Mouse (Mus musculus): ENCODE measurements around the gene Pou3f3.

The Pou3f3 gene

DNA sequence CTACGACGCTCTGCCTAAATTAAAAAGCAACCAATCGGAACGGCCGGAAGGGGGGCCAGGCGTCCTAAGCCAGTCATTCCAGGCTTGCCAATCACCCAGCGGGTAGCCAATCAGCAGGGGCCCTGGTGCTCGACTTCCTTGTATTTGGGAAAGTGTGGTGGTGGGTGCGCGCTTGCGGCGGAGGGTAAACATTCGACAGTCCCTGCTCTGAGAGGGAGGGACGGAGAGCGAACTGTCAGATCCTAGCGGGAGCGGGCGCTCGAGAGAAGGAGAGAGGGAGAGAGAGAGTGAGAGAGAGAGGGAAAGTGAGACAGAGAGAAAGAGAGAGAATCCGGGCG lies at the start of gene Pou3f3:
Pou3f3 (plus strand) TSS at position 191 of the 338 bp plus-strand sequence.
- DNase-seq: peak; percentile 91 to 95

DNA sequence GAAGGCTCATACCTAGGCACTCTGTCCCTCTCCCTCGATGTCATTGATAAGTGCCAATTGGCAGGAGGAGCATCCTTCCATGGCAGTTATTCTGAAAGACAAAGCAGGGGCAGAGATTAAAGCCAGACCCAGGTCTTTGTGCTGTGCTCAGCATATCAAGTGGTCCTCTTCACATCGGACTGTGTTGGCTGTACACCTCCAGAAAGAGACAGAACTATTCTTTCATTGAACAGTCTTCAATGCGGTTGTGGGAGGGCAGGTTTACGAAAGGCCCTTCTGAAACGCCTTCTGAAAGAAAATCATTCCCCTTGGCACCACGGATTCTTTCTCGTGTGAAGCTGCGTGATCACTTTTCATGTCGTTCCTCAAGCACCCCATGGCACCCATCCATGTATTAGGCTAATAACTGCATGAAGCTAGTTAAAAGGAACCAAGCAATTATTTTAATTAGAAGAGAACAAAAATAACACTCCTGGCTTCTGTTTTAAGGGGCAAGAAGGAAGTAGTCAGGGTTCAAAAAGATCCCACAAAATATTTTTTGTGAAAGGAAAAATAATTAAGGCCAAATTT lies 47.1 kb upstream of the Pou3f3 start:
- no peak for DNase-seq

DNA sequence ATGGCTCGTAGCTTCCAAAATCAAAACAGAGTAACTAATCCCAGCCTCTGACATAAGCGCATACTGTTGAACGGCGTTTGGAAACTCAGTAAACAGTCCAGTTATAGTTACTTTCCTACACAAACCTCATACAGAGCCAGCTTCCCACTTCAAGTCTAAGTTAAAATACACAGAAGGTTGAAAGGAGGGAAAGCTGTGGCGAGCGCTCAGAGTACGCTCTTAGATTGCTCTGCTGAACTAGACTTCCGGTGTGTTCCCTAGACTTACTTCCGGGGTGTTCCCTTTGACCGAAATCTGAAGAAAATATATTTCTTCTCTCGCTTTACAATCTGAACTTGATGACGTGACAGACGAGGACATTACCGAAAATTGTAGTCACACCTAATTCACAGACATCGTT lies 44.1 kb upstream of the Pou3f3 start:
- DNase-seq: no peak

DNA sequence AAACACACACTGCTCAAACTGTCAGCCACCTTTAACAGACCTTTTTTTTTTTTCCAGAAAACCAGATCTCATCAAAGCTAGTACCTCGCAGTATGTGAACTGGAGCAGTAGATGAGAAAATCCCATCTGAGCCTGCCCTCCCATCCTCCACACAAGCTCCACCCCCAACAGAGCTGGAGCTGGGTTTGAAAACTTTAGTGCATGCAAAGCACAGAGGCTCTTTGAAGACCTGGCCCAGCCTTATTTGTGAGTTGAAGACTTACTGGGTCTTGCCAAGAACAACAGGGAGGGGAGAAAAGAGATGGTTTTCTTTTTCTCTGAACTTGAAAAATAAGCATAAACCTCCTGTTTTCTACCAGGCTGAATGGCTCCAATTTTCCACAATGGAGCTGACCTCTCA lies 28.0 kb upstream of the Pou3f3 start:
- DNase-seq: no peak

DNA sequence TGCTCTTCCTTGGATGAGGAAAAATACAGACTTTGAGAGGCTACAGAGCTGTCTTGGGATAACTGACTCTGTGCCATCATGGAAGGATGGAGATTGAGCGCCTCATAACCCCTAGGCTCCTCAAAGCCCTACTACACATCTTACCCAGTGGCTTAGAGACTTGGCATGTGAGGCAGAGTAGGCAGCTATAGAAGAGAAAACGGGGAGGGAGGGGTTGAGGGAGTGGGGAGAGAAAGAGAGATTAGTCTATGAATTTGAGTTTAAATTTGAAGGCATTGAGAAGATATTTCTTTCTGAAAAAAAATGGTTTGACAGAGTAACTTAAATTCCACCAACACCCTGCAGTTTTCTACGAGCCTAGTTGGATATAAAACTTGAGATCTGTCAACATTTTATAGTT lies 14.9 kb upstream of the Pou3f3 start:
- DNase-seq: no peak

DNA sequence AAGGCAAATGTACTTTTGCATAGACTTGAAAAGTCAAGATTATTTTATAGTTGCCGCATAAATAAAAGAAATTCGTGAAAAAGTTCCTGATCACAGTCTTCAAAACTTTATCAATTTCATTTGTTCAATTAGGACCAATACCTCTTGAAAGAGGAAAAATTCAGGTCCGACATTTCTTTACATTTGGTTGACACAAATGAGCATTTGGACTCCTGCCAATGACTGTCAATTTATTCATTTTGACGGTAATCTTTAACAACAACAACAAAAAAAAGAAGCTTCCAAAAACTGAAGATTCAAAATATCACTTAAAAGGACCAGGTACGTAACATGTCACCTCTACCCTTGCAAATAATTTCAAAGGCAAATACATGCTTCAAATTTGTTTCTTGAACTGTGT lies 13.8 kb upstream of the Pou3f3 start:
- DNase-seq: no peak

DNA sequence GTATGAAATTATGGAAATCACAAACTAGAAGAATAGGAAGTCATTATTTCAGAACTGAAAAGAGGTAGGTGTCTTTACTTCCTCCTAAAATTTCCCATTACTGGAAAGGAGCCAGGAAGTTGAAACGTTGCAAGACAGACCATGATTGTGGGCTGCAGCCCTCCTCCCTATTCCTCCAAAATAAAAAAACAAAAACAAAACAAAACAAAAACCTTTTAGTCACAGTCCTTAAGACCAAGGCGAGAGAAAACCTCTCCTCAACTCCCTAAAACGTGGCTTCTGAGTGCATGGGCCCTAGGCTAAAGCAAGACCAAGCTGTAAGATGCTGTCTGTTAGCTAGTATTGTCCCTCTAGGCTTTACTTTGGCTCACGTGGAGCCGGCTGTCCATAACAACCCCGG lies 11.7 kb upstream of the Pou3f3 start:
- DNase-seq: no peak

DNA sequence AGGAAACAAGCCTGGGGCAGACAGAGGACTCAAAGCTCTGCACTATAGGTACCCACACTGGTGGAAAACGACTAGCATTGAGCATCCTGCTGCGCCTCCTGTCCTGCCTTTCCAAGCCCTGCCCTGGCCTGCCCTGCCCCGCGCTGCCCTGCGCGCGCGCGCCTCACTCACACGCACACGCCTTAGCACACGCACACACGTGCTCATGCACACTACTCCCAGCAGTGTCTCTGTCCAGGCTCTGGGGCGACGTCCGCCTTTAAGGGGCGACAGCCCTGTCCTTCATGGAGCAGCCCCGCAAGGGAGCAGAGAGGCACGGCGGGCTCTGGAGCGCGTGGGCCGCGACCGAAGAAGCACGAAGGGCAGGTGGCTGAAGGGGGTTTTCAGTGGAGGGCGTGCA lies 11.2 kb upstream of the Pou3f3 start:
- peak in 1 of 2 experiments; percentile 47 for DNase-seq

DNA sequence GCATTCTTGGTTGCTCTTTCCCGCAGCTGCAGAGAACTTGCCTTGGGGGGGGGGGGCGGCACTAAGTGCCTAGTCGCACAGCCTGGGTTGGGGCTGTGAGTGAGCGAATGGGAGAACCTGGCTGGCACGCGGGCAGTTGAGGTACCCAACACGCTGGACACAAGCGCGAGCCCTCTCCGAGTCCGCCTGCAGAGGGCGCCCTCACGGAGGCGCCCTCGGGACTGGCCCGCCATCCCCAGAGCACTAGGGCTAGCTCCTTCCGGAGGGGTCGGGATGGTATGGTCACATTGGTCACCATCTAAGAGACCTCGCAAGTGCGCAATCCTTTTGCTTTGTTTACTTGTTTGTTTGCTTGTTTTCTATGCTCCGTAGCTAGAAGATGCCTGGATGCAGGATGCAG lies 10.8 kb upstream of the Pou3f3 start:
- peak in 1 of 2 experiments; percentile 68 for DNase-seq

DNA sequence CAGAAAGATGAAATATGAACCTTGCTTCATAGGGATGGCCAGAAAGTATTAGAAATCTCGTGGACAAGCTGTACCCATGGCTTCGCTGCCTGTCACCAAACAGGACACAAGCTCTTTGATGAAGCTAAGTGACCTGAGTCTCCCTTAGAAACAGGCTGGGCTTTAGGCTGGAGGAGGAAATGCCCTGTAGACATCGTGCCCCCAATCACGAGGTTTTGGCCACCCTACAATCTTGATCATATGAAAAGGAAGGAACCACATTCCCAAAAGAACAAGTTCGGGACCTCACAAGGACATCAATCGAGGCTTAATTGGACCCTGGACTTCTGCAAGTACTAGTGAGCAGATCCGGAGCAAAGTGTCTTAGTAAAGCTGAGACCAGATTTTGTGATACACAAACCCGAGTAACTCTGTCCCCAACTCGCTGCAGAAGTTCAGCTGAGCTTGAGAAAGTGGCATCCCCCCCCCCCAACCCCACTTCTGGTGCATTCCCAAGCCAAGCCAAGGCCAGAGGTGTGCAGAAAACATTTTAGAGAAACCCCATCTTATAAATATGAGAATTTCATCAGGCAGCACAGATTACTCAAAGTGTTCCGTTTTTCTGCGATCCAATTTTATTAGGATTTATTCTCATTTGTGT lies 10.1 kb upstream of the Pou3f3 start:
- DNase-seq: no peak

DNA sequence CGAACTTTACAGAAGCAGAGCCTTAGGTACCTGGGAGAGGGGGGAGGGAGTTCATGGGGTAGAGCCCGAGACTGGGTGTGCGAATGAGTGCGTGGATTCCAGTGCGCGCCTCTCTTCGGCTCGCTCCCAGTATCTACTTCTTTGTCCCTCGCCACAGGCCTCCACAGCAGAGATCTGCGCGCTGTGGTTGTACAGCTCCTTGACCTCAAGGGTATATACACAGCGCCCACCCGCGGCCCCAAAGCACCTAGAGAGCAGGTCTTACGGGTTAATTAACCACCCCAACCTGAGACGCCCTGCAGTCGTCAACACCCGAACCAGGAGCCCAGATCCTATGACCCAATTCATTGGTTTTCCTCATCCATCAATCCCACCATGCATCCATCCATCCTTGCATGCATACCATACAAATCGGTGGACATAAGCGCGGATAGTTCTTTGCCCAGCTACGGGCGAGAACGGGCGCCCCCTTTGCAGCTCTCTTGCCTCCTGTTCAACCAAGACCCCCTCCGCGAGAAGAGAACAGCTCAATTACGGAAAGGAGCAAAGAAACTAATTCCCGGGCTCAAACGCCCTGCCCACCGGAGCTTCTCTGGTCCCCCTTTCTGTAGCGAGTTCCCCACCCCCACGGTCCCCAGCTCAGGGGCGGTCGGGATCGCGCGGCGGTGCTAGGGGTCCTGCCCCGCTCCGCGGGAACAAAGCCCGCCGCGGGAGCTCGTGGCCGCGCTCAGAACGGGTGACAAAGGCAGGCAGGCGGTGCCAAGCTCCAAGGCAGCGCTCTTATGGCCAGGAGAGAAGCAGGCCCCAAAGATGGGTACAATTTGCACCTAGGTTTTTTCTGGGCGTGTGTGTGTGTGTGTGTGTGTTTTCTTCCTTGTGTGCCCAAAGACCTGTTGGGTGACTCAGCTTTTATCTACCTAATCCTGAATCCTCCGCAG lies 9.1 kb upstream of the Pou3f3 start:
- DNase-seq: peak in 1 of 2 experiments; percentile 47

DNA sequence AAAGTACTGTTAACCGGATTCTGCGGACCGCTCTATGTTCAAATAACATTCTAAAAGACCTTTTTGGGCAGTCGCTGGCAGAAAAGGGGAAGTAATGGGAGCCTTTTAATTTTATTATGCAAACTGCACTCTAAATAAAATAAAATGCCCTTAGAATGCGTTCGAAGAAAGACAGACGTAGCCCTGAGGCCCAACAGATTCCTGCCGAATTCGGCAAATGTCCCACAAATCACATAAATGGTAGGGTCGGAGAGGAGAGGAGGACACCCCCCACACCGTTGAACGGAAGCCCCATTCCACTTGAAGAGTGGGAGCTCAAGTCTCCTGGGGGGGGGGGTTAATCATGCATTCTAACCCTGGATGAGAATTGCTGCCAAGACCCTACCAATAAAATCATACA lies 8.3 kb upstream of the Pou3f3 start:
- no peak for DNase-seq

DNA sequence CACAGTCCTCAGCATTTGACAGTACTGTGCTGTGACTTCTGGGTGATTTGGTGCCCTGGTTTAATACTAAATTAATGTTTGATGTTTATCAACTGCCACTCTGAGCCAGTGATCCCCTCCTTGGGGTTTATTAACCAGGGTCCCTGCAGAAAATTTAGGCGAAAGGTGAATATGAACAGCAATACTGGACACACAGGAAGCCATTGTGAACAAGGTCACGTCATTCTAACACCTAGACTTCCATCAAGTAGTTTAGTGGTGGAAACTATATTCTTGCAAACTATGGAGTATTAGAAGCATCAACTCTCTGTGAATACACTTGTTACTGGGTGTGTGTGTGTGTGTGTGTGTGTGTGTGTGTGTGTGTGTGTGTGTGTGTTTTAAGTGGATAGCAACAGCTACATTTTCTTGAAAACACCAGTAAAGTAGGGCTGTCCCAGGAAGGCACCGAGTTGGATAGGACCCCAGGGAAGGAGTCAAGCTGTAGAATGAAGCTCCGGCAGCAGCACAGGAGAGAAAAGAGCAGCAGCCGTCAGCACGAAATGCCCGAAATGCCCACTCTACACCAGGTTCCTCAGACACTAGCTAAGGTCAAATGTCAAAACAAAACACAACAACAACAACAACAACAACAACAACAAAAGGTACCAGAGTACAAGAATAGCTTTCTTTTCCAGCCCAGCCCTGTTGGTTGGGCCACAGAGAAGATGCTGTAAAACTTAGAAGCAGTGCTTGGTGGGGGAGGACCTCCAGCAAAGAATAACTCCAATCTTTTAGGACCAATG lies 7.6 kb upstream of the Pou3f3 start:
- no peak for DNase-seq

DNA sequence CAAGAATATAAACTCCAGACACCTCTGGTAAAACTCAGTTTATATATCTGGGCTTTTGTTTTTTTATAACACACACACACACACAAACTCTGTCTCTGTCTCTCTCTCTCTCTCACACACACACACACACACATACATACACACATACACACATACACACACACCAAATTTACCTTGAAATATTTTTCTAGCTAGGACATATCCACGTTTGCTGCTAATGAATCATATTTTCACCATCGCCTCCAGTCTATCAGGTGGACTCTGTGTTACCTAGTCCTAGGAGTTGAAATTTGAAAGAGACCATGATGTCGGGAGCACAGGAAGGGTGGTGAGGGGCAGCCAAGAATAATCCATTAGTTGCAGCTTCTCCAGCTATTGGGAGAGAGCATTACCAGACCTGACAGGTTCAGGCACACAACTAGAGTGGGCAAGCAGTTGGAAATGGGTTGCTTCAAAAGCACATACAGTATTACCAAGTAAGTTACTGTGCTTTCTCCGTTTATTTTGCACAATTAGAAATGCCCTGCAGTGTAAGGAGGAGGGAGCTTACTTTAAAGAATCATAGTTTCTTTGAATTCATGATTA lies 6.9 kb upstream of the Pou3f3 start:
- no peak for DNase-seq

DNA sequence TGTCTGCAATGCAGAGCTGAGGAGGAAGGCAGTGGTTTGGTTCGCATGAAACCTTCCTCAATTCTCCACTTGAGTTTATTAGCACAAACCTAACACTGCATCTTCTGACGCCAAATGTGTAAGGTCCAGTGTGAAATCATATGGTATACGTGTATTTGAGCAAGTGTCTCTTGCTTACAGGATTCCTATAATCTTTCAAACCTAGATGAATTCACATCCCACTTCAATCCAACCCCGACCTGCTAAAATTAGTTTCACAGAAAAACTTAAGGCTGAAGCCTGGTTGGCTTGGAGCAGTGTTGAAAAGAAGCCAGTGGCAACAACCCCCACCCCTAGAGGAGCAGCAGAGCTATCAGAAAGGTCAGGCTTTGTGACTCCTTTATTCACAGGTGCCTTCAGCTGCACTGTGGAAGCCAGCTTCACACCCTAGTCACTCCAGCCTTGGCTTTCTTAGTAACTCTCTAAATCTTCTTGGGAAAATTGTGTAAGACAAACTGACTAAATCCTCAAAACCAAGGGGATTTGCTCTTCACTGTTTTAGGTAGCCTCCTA lies 5.5 kb upstream of the Pou3f3 start:
- no peak for DNase-seq

DNA sequence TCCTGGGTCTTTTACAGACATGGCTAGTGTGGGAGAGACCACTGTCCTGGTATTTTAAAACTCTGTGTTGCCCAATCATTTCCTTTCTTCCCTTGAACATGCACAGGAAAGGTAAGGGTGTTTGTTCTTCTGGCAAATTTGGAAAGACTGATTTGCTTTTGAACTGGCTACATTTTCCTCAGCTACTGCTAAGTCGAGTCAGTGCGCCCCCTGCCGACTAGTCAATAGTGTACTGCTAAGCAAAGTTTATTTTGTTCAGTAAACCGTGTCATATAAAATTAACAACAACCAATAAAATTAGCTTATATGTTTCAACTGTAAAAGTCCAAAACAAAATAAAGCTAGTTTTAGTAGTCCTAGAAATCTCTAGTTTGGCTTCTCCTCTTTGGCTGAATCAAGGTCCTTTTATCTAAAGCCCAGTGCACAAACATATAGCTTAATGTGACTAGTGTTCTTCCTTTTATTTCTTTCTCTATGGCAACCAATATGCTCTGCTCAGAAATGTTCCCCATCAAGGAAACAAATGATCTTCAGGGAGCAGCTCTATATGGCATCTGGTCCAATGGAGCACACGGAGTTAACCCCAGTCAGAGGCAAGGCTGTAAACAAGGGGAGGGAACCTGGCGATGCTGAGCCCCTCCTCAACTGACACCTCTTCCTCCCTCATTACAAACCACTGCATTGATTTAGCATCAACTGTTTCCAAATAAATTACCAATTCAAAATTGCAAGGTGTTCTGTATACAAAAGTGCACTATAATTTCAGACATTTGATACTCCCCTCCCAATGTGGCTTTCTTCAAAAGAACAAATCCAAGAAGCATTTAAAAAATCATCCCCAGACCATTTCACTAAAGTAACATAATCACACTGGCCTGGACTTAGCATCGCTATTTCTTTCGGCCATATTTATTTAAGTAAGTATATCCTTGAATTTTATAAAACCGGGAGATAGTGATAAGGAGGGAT lies 4.1 kb upstream of the Pou3f3 start:
- peak; percentile 78 to 94 for DNase-seq

DNA sequence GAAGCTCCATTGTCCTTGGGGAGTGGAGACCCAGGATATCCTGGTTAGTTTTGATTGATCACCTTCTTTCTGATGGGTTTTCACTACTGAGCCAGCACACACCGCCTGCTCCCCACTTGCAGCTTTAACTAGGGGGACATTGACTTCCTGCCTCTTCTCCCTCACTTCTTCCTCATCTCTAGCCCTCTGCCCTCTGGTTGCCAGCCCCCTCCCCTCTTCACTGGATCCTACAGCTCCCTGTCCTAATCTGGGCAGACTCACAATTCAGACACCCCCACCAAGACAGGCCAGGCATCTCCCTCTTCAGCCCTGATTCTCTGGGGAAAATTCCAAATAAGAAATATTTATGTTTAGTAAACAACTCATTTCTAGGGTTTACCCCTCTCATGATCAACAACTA lies 3.3 kb upstream of the Pou3f3 start:
- no peak for DNase-seq

DNA sequence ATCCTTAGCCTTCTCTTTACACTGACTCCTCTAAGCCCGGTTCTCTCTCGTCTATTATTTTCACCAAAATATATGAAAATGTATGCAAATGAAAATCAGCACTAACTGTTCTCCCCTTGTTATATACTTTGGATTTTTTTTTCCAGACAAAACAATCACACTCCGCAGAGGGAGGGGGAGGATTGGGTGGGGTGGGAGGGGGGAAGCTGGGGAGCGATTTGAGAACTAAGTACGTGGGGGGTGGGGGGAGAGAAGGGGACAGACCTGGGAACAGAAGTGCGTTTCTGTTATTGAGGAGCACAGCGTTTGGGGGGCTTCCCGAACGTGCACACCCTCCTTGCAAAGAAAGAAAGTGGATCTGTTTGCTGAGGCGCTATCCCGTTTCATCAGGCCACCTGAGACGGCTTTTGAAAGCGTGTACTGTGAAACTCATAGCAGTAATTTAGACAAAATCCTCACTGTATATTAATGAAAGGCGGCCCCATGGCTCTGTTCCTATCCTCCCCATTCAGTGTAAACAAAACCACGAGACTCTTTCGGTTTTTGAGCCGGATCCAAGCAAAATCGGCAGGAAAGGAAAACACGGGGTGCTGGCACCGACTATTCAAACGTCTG lies 2.4 kb upstream of the Pou3f3 start:
- DNase-seq: peak in 1 of 2 experiments; percentile 42

DNA sequence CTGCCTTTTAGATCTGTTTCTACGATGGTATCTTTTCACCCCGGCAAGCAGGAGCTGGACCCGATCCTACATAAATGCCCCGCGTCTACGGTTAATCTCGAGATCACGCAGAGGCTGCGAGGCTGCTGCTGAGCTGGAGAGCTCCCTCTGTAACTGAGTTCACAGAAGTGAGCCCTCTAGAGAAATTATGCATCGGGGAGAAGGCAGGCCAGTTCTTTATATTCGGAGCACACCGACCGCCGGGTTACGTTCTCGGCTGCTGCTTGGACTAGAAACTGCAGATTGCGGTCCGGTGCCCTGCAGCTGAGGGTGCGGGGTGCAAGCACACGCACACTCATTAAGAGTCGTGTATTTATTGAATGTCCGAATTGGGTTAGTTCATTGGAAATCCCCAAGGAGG lies 1.7 kb upstream of the Pou3f3 start:
- DNase-seq: peak in 1 of 2 experiments; percentile 51

DNA sequence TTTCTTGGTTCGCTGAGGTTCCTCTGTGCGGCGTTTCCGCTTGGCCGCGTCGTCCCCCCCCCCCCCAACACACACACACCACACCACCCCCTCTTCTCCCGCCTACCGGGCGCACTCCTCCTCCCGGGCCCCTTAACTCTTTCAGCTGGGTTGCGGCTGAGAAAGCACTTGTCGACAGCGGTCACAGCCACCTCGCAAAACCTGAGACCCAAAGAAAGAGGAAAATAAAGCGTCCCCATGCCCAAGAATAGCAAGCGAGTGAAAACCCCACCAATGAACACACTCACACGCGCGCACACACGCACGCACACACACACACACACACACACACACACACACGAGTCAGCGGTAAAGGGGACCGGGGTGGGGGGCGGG lies 1.3 kb upstream of the Pou3f3 start:
- peak; percentile 71 to 74 for DNase-seq

All from kidney, postnatal 36 days (tissue).